Comparison of ENCODE assay signal across 9 mouse cellular contexts in genomic region chr8:107449130-107449529, GRCm38 (mm10). TPM values are rescaled to one million over a fixed set of nuclear protein-coding genes. Genes with fewer than 3 reads are reported as not detected.
A peak's percentile ranks its signal among the peaks of the same experiment; 100 is the strongest.
DNase-seq lines count a peak whose midpoint lies in the region; ATAC-seq and TF ChIP-seq lines count a peak whose summit lies in the region.
"Had no signal": no experiment of that assay in that cellular context is flagged by ENCODE, and none has a peak within 500 bp of the region (broad histone marks: within the 10 kb centered on the region; RNA-seq: fewer than 3 reads in every experiment).

No protein-coding gene starts in this region.

- no peak overlapping the region for H3K9ac ChIP-seq in liver, adult 2 months (ENCODE audit: low read depth, low read length)
- no peak overlapping the region for H3K9ac ChIP-seq in liver, embryonic 11.5 days (ENCODE audit: low read depth, low read length)

- no peak overlapping the region for H3K4me3 ChIP-seq in liver, adult 2 months (ENCODE audit: insufficient read depth, low read depth, low read length)
- no peak overlapping the region for H3K4me3 ChIP-seq in liver, embryonic 11.5 days (ENCODE audit: low read depth, low read length)

- TF ChIP-seq CTCF in liver, adult 2 months (IDR thresholded peaks at IDR 0.05; ENCODE audit: low read depth, low read length), result no peak

- TF ChIP-seq POLR2A in liver, adult 2 months (IDR thresholded peaks at IDR 0.05; ENCODE audit: extremely low read depth, insufficient read depth, low read length), result no peak

- H3K4me1 ChIP-seq in liver, adult 2 months (ENCODE audit: control insufficient read depth, insufficient read depth, low read length), result peaks cover 12% of the 10 kb centered on the region
- peaks cover 11% of the 10 kb centered on the region for H3K4me1 ChIP-seq in liver, embryonic 11.5 days (replicated peaks; ENCODE audit: control insufficient read depth, insufficient read depth, low read length)

- WGBS in liver, adult 2 months, result 16% methylated on average over 8 of the region's 8 CpGs
- 69% methylated on average over 8 of the region's 8 CpGs for WGBS in liver, embryonic 11.5 days

- no peaks in the 10 kb centered on the region for H3K27me3 ChIP-seq in liver, adult 2 months (ENCODE audit: control insufficient read depth, insufficient read depth, low read length)
- H3K27me3 ChIP-seq in liver, embryonic 11.5 days (replicated peaks; ENCODE audit: control insufficient read depth, insufficient read depth, low read length), result no peaks in the 10 kb centered on the region

- H3K9me3 ChIP-seq in liver, embryonic 11.5 days (ENCODE audit: control insufficient read depth, low read length), result no peaks in the 10 kb centered on the region

- peak; percentile 81 for DNase-seq in liver, adult 2 months (ENCODE audit: extremely low read depth, low read depth, low spot score)
- no peak for DNase-seq in liver, embryonic 11.5 days (ENCODE audit: low spot score)
- peak; percentile 25 for DNase-seq in embryo, embryonic 9.5 days (ENCODE audit: extremely low spot score)
- peak; percentile 68 for DNase-seq in kidney, postnatal 14 days
- DNase-seq in B cell, adult 2 months, result no peak
- DNase-seq in right cerebral cortex, adult 18-20 months, result no peak
- DNase-seq in heart, adult 11 months, result no peak
- DNase-seq: cerebellum, adult 2 months had no signal

- H3K27ac ChIP-seq in liver, adult 2 months (replicated peaks; ENCODE audit: insufficient read depth, low read depth, low read length), result no peak overlapping the region
- H3K27ac ChIP-seq in liver, embryonic 11.5 days (ENCODE audit: low read depth, low read length), result no peak overlapping the region

- no peak overlapping the region for H3K4me2 ChIP-seq in liver, embryonic 11.5 days

- H3K36me3 ChIP-seq in liver, adult 2 months (ENCODE audit: control insufficient read depth, insufficient read depth, low read length), result no peaks in the 10 kb centered on the region
- peaks cover 3% of the 10 kb centered on the region; the same call in 1 of the 2 replicates for H3K36me3 ChIP-seq in liver, embryonic 11.5 days (ENCODE audit: control insufficient read depth, insufficient read depth, low read length)

- H3K79me2 ChIP-seq in liver, adult 2 months (ENCODE audit: control insufficient read depth, insufficient read depth, low read length), result peaks cover 7% of the 10 kb centered on the region; the same call in 1 of the 2 replicates

- ATAC-seq in liver, embryonic 11.5 days (replicated peaks; ENCODE audit: low FRiP score), result no peak
- 0 out of 2 replicates have a peak, but pooled peaks have one; percentile 33 for ATAC-seq in megakaryocyte, adult 5-6 weeks (ENCODE audit: poor library complexity, severe bottlenecking)

RNA-seq across cellular contexts. Expression of gene Wwp2, which starts 13.0 kb away (rescaled TPM):
- total RNA-seq in liver, adult 2 months (2014; rRNA removed), result 11.8 and 14.4 TPM in 2 replicates
- 13.0 and 15.0 TPM in 2 replicates for polyA plus RNA-seq in liver, adult 2 months (2012; rRNA removed)
- 37.6 and 40.2 TPM in 2 replicates for polyA plus RNA-seq in liver, embryonic 11.5 days (2014; fragmentation: Nextera tagmentation; extraction: Ambion mirVana)
- 37.4 and 50.0 TPM in 2 replicates for total RNA-seq in megakaryocyte, adult 5-6 weeks (2015)
- total RNA-seq in megakaryocyte, adult 5-6 weeks (2017), result 55.5 and 74.5 TPM in 2 replicates

RNA-seq across cellular contexts. Expression of gene Nob1, which starts 24.3 kb away (rescaled TPM):
- 2.4 and 2.8 TPM in 2 replicates for total RNA-seq in liver, adult 2 months (2014; rRNA removed)
- 11.2 and 14.3 TPM in 2 replicates for polyA plus RNA-seq in liver, adult 2 months (2012; rRNA removed)
- 92.9 and 93.3 TPM in 2 replicates for polyA plus RNA-seq in liver, embryonic 11.5 days (2014; fragmentation: Nextera tagmentation; extraction: Ambion mirVana)
- total RNA-seq in megakaryocyte, adult 5-6 weeks (2015), result 16.1 and 16.2 TPM in 2 replicates
- 8.7 and 12.6 TPM in 2 replicates for total RNA-seq in megakaryocyte, adult 5-6 weeks (2017)

RNA-seq across cellular contexts. Expression of gene Nqo1, which starts 46.1 kb away (rescaled TPM):
- total RNA-seq in liver, adult 2 months (2014; rRNA removed), result 20.0 and 20.6 TPM in 2 replicates
- polyA plus RNA-seq in liver, adult 2 months (2012; rRNA removed), result 12.6 and 13.8 TPM in 2 replicates
- 12.5 and 15.9 TPM in 2 replicates for polyA plus RNA-seq in liver, embryonic 11.5 days (2014; fragmentation: Nextera tagmentation; extraction: Ambion mirVana)
- 1.6 and 2.0 TPM in 2 replicates for total RNA-seq in megakaryocyte, adult 5-6 weeks (2015)
- total RNA-seq in megakaryocyte, adult 5-6 weeks (2017), result 1.7 and 2.4 TPM in 2 replicates

Comparison
In these comparisons a context has a peak if more than half of its experiments do, and no peak if none do; other contexts are left out.
1. DNase-seq: peak in liver, adult 2 months (single experiment), embryo, embryonic 9.5 days (single experiment) and kidney, postnatal 14 days (single experiment); none in liver, embryonic 11.5 days (single experiment), B cell, adult 2 months (0 of 2), right cerebral cortex, adult 18-20 months (single experiment) and heart, adult 11 months (single experiment).